Mouse (Mus musculus) midbrain, embryonic 16.5 days (tissue): ENCODE measurements at regions not wholly inside any gene's neighbourhood (a gene's known extent, or its start where the extent isn't known, plus 50 kb on each side); places are given as distances from the start of the nearest gene placed in this dataset.
"Not testable (repeated sequence)": the region's sequence is repeated elsewhere in the genome, so short reads cannot be mapped to it uniquely, and the experiment has no call there.

Experiments used
- ATAC-seq: fragments of 200-750 bp; cut with Nextera tagmentation; 2 replicates; pipeline ENCODE4 v1.8.0; 2017; ENCODE audit warnings: moderate TSS enrichment
- H3K27ac ChIP-seq: fragments of 300-500 bp; sonication (generic); 2 replicates; pipeline ENCODE4 v1.5.1; 2014; ENCODE audit warnings: mild to moderate bottlenecking, low read length, mixed read lengths
- H3K27me3 ChIP-seq: fragments of 300-500 bp; sonication (generic); 2 replicates; pipeline ENCODE4 v1.6.1; 2014; ENCODE audit warnings: low read depth, low read length, mixed read lengths; ENCODE audit not compliant: control insufficient read depth, insufficient read depth
- H3K36me3 ChIP-seq: fragments of 300-500 bp; sonication (generic); 2 replicates; pipeline ENCODE4 v1.6.1; 2014; ENCODE audit warnings: mild to moderate bottlenecking, low read length, moderate library complexity, mixed read lengths; ENCODE audit not compliant: control insufficient read depth, insufficient read depth
- H3K4me1 ChIP-seq: fragments of 300-500 bp; sonication (generic); 2 replicates; pipeline ENCODE4 v1.6.1; 2014; ENCODE audit warnings: mild to moderate bottlenecking, low read length, mixed read lengths; ENCODE audit not compliant: control insufficient read depth, insufficient read depth
- H3K4me2 ChIP-seq: fragments of 300-500 bp; sonication (generic); 2 replicates; pipeline ENCODE4 v1.6.1; 2014; ENCODE audit warnings: mild to moderate bottlenecking, low read length, mixed read lengths
- H3K4me3 ChIP-seq: fragments of 300-500 bp; sonication (generic); 2 replicates; pipeline ENCODE4 v1.5.1; 2014; ENCODE audit warnings: low read depth, mild to moderate bottlenecking, low read length, moderate library complexity, mixed read lengths
- H3K9ac ChIP-seq: fragments of 300-500 bp; sonication (generic); 2 replicates; pipeline ENCODE4 v1.6.1; 2014; ENCODE audit warnings: low read depth, low read length, mixed read lengths
- H3K9me3 ChIP-seq: fragments of 300-500 bp; sonication (generic); replicated peaks from 2 replicates; pipeline ENCODE4 v1.6.1; 2014; ENCODE audit warnings: mild to moderate bottlenecking, low read length, mixed read lengths; ENCODE audit not compliant: control insufficient read depth, poor library complexity, severe bottlenecking
- WGBS: fragments of 180-500 bp; shearing (Covaris S2); extraction: QIAGEN DNeasy Blood & Tissue Kit; methylation state at CpG from one replicate; pipeline ENCODE4 v1.1.7; 2014; 5-methylcytosine and 5-hydroxymethylcytosine counted together

DNA sequence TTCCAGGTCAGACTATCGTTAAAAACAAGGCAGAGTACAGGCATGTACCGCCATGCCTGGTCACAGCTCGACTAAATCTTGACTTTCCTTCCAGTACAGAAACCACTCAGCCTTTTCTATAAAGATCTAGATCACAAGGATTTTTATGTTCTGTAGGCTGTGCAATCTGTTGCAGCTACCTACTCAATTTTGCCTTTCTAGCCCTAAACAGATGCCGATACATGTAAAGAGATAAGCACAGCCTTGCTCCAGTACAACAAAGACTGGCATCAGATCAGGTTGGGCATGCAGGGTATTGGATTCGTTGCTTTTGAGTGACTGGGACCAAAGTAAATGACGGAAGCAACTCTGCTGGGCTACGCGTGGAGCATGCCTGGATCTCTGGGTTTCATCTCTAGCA lies 411.9 kb upstream of the Auts2 start:
- H3K4me3 ChIP-seq = no peak overlapping the region
- no peaks in the 10 kb centered on the region for H3K4me1 ChIP-seq
- H3K36me3 ChIP-seq = no peaks in the 10 kb centered on the region
- H3K27ac ChIP-seq = no peak overlapping the region
- ATAC-seq = no peak
- no peaks in the 10 kb centered on the region for H3K27me3 ChIP-seq
- no peaks in the 10 kb centered on the region for H3K9me3 ChIP-seq
- WGBS = 92% methylated on average over 8 of the region's 8 CpGs
- H3K9ac ChIP-seq = no peak overlapping the region
- H3K4me2 ChIP-seq = no peak overlapping the region

DNA sequence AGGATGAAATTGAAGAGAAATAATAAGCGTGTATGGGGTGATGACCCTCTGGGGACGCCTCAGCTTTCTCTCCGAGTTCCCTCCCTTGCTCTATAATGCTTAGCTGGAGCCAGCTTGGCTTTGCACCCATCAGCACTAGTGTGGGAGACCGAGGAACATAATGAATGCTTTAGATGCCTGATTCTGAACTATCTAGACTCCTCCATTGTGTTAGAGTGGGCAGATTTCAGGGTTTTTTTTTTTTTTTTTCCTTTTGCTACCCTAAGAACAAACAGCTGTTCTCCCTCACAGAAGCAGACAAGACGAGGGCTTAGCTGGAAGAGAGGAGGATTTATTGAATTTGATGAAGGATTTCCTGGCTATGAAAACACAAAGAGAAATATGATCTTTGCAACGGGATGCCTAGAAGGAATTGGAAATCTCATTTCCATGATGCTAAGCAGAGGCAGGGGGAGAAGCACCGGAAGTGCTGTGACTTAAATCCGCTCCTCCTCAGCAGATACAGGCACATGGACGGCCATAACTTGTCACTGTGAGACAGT lies 390.4 kb upstream of the Auts2 start:
- Histone ChIP-seq H3K27ac (no peak overlapping the region), H3K4me3 (no peak overlapping the region), H3K9me3 (no peaks in the 10 kb centered on the region), H3K36me3 (no peaks in the 10 kb centered on the region), H3K9ac (no peak overlapping the region), H3K4me2 (no peak overlapping the region), H3K4me1 (peaks cover 2% of the 10 kb centered on the region; the same call in 1 of the 2 replicates), H3K27me3 (no peaks in the 10 kb centered on the region)
- WGBS = 65% methylated on average over 9 of the region's 9 CpGs
- no peak for ATAC-seq

DNA sequence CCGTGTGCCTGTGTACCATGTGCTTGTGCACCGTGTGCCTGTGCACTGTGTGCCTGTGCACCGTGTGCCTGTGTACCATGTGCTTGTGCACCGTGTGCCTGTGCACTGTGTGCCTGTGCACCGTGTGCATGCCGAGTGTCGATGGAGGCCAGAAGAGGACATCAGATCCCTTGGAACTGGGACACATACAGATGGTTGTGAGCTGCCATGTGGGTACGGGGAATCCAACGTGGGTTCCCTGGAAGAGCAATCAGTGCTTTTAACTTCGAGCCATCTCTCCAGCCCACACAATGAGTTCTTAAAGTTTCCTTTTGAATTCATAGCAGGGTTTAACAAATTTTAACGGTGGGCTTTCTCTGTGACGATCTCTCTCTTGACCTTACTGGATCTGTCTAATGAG lies 386.8 kb upstream of the Auts2 start:
- H3K4me3 ChIP-seq, H3K36me3 ChIP-seq, H3K9me3 ChIP-seq, H3K27me3 ChIP-seq, ATAC-seq, H3K4me1 ChIP-seq, H3K27ac ChIP-seq, H3K9ac ChIP-seq, H3K4me2 ChIP-seq: not testable (repeated sequence)
- WGBS = 90% methylated on average over 12 of the region's 12 CpGs

DNA sequence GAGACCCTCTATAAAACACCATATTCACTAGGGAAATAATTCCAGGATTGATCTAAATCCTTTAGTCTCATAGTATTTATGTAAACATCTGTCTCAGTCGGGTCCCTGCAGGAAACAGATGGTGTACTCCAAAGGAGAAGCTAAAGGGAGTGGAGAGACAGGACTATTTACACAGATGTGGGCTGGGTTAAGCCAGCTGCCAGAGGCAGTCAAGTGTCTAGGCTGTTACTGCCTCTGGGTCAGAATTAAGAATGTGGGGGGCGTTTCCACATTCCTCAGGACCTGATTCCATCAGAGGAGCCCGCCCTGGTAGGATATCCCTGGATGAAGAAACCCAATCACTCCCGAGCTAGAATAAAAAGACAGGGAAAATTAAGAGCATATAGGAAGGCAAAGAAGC lies 380.2 kb upstream of the Auts2 start:
- ATAC-seq = no peak
- Histone ChIP-seq H3K4me1 (no peaks in the 10 kb centered on the region), H3K9me3 (no peaks in the 10 kb centered on the region; the same call in 1 of the 2 replicates), H3K27ac (no peak overlapping the region), H3K4me3 (no peak overlapping the region), H3K4me2 (no peak overlapping the region), H3K27me3 (no peaks in the 10 kb centered on the region), H3K9ac (no peak overlapping the region), H3K36me3 (no peaks in the 10 kb centered on the region)
- WGBS = 37% methylated on average over 4 of the region's 4 CpGs

DNA sequence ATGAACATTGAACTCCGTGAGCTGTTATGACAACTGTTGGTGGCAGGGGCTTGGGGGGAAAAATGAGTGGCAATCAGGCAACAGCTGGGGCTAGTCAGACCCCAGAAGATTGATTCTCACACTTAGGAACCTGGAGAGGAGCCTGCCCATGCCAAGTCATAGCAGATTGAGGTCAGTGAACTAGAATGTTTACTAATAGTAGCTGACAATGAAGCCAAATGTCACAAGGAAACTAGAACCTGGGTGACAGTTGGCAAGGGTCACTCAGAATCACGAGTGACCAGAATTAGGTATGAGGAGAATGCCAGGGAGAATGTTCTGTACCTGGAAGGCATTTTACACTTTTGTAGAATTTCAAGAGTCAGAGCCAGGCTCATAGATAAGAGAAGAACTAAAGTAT lies 365.9 kb upstream of the Auts2 start:
- Histone ChIP-seq H3K4me3 (no peak overlapping the region), H3K4me1 (no peaks in the 10 kb centered on the region), H3K36me3 (no peaks in the 10 kb centered on the region), H3K9ac (no peak overlapping the region), H3K27me3 (no peaks in the 10 kb centered on the region), H3K27ac (no peak overlapping the region), H3K4me2 (no peak overlapping the region), H3K9me3 (no peaks in the 10 kb centered on the region)
- ATAC-seq = no peak
- 88% methylated on average over 2 of the region's 2 CpGs for WGBS

DNA sequence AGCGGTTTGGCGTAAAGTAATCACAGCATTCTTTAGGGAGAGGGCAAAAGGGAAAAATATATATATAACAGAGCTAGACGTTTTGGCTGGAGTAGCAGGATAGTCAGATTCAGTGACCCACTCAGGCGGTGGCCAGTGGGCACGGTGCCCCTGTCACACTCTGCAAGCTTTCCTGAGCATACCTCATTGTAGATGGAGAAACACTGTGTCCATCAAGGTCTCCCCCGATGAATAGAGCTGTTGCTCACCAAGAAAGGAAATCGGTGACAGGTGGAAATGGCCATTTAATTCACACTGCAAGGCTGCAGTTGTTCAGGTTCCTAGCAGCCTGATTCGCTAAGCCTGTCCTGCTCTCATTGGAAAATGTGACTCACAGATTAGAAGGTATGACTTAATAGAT lies 365.1 kb upstream of the Auts2 start:
- H3K27me3 ChIP-seq = no peaks in the 10 kb centered on the region
- H3K4me1 ChIP-seq = no peaks in the 10 kb centered on the region
- no peak overlapping the region for H3K27ac ChIP-seq
- ATAC-seq = no peak
- no peaks in the 10 kb centered on the region for H3K36me3 ChIP-seq
- no peaks in the 10 kb centered on the region for H3K9me3 ChIP-seq
- H3K9ac ChIP-seq = no peak overlapping the region
- no peak overlapping the region for H3K4me3 ChIP-seq
- H3K4me2 ChIP-seq = no peak overlapping the region
- 82% methylated on average over 8 of the region's 8 CpGs for WGBS

DNA sequence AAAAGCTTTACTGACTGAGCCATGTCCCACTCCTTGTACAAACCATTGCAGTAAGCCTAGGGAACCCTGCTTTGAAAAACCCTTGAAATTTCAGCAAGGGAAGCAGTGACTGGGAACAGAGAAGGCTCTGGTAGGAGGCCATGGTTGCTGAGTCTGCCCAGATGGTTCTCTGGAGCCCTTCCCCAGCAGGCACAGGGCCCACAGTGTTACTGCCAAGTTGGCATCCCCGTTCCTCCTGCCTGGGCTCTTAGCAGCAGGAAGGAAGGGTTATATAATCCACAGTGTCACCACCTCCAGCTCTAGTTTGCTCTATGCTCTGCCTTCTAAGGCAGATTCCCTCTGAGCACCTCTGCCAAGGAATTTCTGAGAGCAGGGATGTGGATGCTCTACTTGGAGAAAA lies 349.4 kb upstream of the Auts2 start:
- Histone ChIP-seq H3K4me3 (no peak overlapping the region), H3K27me3 (no peaks in the 10 kb centered on the region), H3K4me1 (peaks cover 8% of the 10 kb centered on the region), H3K4me2 (no peak overlapping the region), H3K36me3 (no peaks in the 10 kb centered on the region), H3K9me3 (no peaks in the 10 kb centered on the region), H3K9ac (no peak overlapping the region), H3K27ac (no peak overlapping the region)
- no peak for ATAC-seq
- WGBS = 86% methylated on average over 1 of the region's 1 CpGs

DNA sequence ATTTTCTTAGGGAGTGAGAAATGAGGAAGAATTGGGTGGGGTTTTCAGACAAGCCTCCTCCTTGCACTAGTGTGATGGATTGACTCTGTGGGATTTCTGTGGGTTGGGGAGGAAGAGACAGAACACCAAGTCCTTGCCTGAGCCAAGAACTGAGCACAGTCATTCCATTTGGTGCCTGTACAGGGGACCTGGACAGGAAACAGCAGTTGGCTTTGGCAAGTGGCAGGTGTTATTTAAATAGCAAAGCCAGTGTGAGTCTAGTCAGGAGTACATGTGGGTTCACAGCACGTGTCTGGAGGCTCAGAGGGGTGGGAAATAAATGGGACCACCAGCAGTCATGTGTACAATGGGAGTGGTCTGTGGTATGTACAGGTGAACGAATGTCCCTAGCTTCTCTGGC lies 341.0 kb upstream of the Auts2 start:
- no peak for ATAC-seq
- H3K9me3 ChIP-seq = no peaks in the 10 kb centered on the region
- no peak overlapping the region for H3K4me2 ChIP-seq
- H3K4me1 ChIP-seq = no peaks in the 10 kb centered on the region
- H3K9ac ChIP-seq = no peak overlapping the region
- H3K27me3 ChIP-seq = no peaks in the 10 kb centered on the region
- WGBS = 66% methylated on average over 2 of the region's 2 CpGs
- H3K36me3 ChIP-seq = no peaks in the 10 kb centered on the region
- no peak overlapping the region for H3K4me3 ChIP-seq
- H3K27ac ChIP-seq = no peak overlapping the region

DNA sequence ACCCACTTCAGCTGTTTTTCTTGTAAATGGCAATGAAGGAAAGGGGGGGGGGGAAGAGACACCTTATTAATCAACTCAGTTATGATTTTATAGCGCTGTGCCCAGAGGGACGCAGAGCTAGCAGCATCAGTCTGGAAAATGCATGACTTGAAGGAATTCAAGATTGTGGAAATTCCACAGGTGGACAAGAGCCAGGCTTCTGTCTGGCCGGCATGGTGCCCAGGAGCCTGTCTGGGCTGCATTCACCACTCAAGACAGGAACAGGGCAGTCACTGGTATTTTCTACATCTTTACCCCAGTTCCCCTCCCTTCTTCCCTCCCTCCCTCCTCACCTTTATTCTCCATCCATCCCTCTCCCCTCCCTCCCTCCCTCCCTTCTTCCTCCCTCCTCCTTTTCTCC lies 339.1 kb upstream of the Auts2 start:
- WGBS = 68% methylated on average over 3 of the region's 3 CpGs
- H3K9ac ChIP-seq = no peak overlapping the region
- no peak for ATAC-seq

DNA sequence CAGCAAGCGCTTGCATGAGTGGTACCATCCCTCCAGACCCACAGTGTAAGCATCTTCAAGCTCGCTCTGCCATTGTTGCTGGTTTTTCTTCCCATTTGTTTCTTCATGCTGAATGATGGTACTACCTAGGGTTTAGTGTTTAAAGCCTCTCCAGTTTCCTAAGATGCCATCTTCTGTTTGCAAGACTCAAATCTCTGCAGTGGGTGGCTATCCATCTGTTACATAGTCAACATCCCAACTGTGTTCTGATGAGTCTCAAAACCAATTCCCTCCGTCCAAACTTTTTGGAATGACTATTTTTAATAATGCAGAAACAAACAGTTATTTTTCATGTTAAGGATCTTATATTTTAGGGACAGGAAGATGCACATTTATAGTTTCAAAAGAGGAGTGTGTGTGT lies 338.0 kb upstream of the Auts2 start:
- Histone ChIP-seq H3K9ac (no peak overlapping the region), H3K4me3 (no peak overlapping the region), H3K27ac (no peak overlapping the region), H3K4me1 (peaks cover 6% of the 10 kb centered on the region), H3K4me2 (no peak overlapping the region), H3K9me3 (no peaks in the 10 kb centered on the region), H3K27me3 (no peaks in the 10 kb centered on the region), H3K36me3 (no peaks in the 10 kb centered on the region)
- WGBS = 95% methylated on average over 3 of the region's 3 CpGs
- no peak for ATAC-seq

More for the DNA sequence above, 339.1 kb upstream of the Auts2 start:
- Histone ChIP-seq H3K4me1 (no peaks in the 10 kb centered on the region), H3K36me3 (no peaks in the 10 kb centered on the region), H3K4me2 (no peak overlapping the region), H3K27me3 (no peaks in the 10 kb centered on the region), H3K9me3 (no peaks in the 10 kb centered on the region), H3K4me3 (no peak overlapping the region), H3K27ac (no peak overlapping the region)
